In the genomic region with DNA sequence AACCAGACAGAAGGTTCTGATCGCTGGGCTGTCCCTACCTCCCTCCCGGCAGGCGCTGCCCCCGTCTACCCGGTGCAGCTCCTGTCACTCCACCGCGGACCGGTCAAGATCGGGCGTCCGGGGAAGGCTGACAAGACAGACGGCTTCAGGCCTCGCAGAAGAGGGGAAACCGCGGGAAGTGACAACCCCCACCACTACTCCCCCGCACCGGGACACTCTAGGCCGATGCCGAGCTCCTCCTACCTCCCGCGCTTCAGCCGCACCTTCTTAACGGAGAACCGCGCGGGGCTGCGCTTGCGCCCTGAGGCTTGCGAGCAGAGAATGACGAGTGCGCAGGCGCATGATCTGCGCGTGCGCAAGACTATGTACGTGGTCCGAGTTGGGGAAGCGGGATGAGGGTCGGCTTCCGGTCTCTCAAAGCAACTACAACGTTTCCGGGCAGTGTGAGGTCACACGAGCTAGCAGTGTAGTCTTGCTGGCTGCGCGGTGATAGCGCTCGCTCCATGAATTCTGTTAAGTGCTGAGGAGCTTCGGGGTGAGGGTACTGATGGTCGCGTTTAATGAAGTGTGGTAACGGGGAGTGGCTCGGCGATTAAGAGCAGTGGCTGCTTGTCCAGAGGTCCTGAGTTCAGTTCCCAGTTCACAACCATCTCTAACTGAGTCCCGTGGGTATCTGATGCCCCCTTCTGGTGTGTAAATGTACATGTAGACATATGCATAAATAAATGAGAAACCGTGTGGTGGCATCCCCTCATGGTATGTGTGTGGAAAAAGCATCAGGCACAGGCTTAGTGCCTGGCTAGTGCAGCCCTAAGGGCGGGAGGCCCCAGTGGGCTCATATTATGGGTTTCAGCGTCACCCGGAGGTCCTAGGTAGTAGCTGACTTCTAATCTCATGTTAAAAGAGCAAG, we compare ENCODE assay signal across 8 mouse cellular contexts. TPM values are rescaled to one million over a fixed set of nuclear protein-coding genes. Genes with fewer than 3 reads are reported as not detected.
DNase-seq lines count a peak whose midpoint lies in the region; ATAC-seq lines count a peak whose summit lies in the region.

TSS of gene Slx4 (minus strand) at position 282 of the 910 bp plus-strand sequence.

- no peaks in the 10 kb centered on the region for H3K9me3 ChIP-seq in hindbrain, embryonic 14.5 days (ENCODE audit: control insufficient read depth, low read length)

- ATAC-seq in hindbrain, embryonic 14.5 days (ENCODE audit: low FRiP score): peak; percentile 96

- H3K36me3 ChIP-seq in hindbrain, embryonic 14.5 days (replicated peaks; ENCODE audit: control insufficient read depth, insufficient read depth): peaks cover 26% of the 10 kb centered on the region

- peak; percentile 98 for DNase-seq in R1 (ENCODE audit: low read depth, low spot score)
- peak; percentile 98 for DNase-seq in cerebellum, postnatal 25 days
- peak; percentile 93 to 95 for DNase-seq in frontal cortex, postnatal 25 days (ENCODE audit: low spot score in 2 of 2)
- peak; percentile 99 for DNase-seq in hindbrain, embryonic 14.5 days (ENCODE audit: low spot score)
- DNase-seq in layer of hippocampus, postnatal 36 days: peak; percentile 95 to 96
- DNase-seq in lung, postnatal 36 days: peak; percentile 96
- peak; percentile 98 for DNase-seq in retina, postnatal 1 day
- peak; percentile 89 to 92 for DNase-seq in urinary bladder, adult 18-20 months (ENCODE audit: low spot score in 2 of 2)

- peaks cover 15% of the 10 kb centered on the region for H3K4me1 ChIP-seq in hindbrain, embryonic 14.5 days (replicated peaks; ENCODE audit: control insufficient read depth, insufficient read depth, low read length)

- H3K27ac ChIP-seq in hindbrain, embryonic 14.5 days: peak within 1 kb of the TSS; percentile 91

- H3K4me3 ChIP-seq in hindbrain, embryonic 14.5 days (replicated peaks; ENCODE audit: low read length): peak within 1 kb of the TSS; percentile 80

- no peaks in the 10 kb centered on the region for H3K27me3 ChIP-seq in hindbrain, embryonic 14.5 days (ENCODE audit: control insufficient read depth, insufficient read depth, low read length)

- H3K4me2 ChIP-seq in hindbrain, embryonic 14.5 days (replicated peaks): peak within 1 kb of the TSS; percentile 73

- 2% methylated on average over 58 of the region's 58 CpGs for WGBS in hindbrain, embryonic 14.5 days

- peak within 1 kb of the TSS; percentile 83 for H3K9ac ChIP-seq in hindbrain, embryonic 14.5 days

RNA-seq across cellular contexts. Expression of gene Slx4, which starts in this region (rescaled TPM):
- polyA plus RNA-seq in hindbrain, embryonic 14.5 days (2014; fragmentation: Nextera tagmentation; extraction: Ambion mirVana): 35.3 and 36.9 TPM in 2 replicates
- total RNA-seq in layer of hippocampus, postnatal 36 days (2021): 10 to 100 TPM; 46.4 to 48.1 TPM

Comparison
In these comparisons a context has a peak if more than half of its experiments do, and no peak if none do; other contexts are left out.
1. Peak in every context shown above with its lines: DNase-seq, ATAC-seq, H3K4me3 ChIP-seq and H3K27ac ChIP-seq.